Mouse (Mus musculus): ENCODE data around the gene Pla2g1b.

Gene Pla2g1b

GRCm38 (mm10) chr5:115522531-115522930 lies 56.5 kb downstream of the Pla2g1b start:
- DNase-seq (ENCODE audit: low spot score in 2 of 2): no peak

DNA sequence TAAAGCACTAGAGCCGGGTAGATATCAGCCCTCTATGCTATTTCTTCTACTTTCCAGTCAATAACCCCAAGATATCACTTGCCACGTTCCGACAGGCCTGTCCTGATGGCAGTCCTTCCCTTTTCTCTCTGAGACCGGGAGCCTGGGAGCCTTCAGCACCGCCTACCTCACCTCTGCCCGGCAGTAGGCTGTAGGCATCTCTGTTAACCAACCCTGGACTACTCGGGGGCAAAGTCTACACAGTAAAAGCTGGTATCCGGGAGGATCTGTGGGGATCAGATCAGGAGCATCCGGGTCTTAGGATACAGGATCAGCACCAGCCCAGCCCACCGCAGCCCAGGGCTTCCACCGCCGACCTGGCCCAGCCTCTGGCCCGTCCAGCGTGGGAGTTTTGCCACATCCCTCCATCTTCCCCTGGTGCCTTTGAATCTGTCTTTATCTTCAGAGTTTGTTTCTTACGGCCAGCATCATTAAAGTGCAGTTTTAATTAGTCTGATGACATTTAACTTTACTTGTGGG lies 57.0 kb downstream of the Pla2g1b start:
- no peak for DNase-seq (ENCODE audit: low spot score in 2 of 2)

GRCm38 (mm10) chr5:115523971-115524370 lies 57.9 kb downstream of the Pla2g1b start:
- no peak for DNase-seq (ENCODE audit: low spot score in 2 of 2)
